In genomic region chr7:28960354-28961046, GRCm38 (mm10) we compare ENCODE assay signal across 8 mouse cellular contexts. TPM values are rescaled to one million over a fixed set of nuclear protein-coding genes. Genes with fewer than 3 reads are reported as not detected.
DNase-seq lines count a peak whose midpoint lies in the region; ATAC-seq and TF ChIP-seq lines count a peak whose summit lies in the region.

No protein-coding gene starts in this region.

- H3K27ac ChIP-seq in lung, embryonic 15.5 days: peak overlapping the region; percentile 84
- peak overlapping the region; percentile 91 for H3K27ac ChIP-seq in forebrain, embryonic 10.5 days
- H3K27ac ChIP-seq in limb, embryonic 10.5 days: peak overlapping the region; percentile 97; the same call in 1 of the 2 replicates
- no peak overlapping the region for H3K27ac ChIP-seq in olfactory bulb, adult 2 months (ENCODE audit: insufficient read depth, low read depth, low read length)

- peak overlapping the region; percentile 78 for H3K4me3 ChIP-seq in lung, embryonic 15.5 days
- peak overlapping the region; percentile 72 for H3K4me3 ChIP-seq in forebrain, embryonic 10.5 days
- peak overlapping the region; percentile 98 for H3K4me3 ChIP-seq in limb, embryonic 10.5 days
- H3K4me3 ChIP-seq in olfactory bulb, adult 2 months (ENCODE audit: insufficient read depth, low read depth, low read length): peak overlapping the region; percentile 37

- no peaks in the 10 kb centered on the region for H3K36me3 ChIP-seq in lung, embryonic 15.5 days
- peaks cover 13% of the 10 kb centered on the region for H3K36me3 ChIP-seq in forebrain, embryonic 10.5 days (replicated peaks)
- H3K36me3 ChIP-seq in limb, embryonic 10.5 days: peaks cover 13% of the 10 kb centered on the region

- no peaks in the 10 kb centered on the region for H3K27me3 ChIP-seq in lung, embryonic 15.5 days
- H3K27me3 ChIP-seq in forebrain, embryonic 10.5 days (ENCODE audit: poor library complexity, severe bottlenecking): no peaks in the 10 kb centered on the region
- no peaks in the 10 kb centered on the region for H3K27me3 ChIP-seq in limb, embryonic 10.5 days (ENCODE audit: low read depth, poor library complexity, severe bottlenecking)

- H3K9ac ChIP-seq in lung, embryonic 15.5 days: peak overlapping the region; percentile 87

- WGBS in lung, embryonic 15.5 days: 15% methylated on average over 9 of the region's 9 CpGs
- WGBS in forebrain, embryonic 10.5 days: 37% methylated on average over 9 of the region's 9 CpGs
- 27% methylated on average over 9 of the region's 9 CpGs for WGBS in limb, embryonic 10.5 days
- WGBS in olfactory bulb, adult 2 months: 24% methylated on average over 9 of the region's 9 CpGs

- peak overlapping the region; percentile 87 for H3K4me2 ChIP-seq in lung, embryonic 15.5 days

- no peak for DNase-seq in lung, postnatal 36 days
- no peak for DNase-seq in forebrain, embryonic 10.5 days (ENCODE audit: extremely low spot score, low spot score)
- no peak for DNase-seq in limb, embryonic 10.5 days (ENCODE audit: low spot score)
- DNase-seq in frontal cortex, postnatal 25 days (ENCODE audit: low spot score in 2 of 2): no peak
- DNase-seq in left cerebral cortex, adult 11 months (ENCODE audit: low spot score): no peak

- peaks cover 65% of the 10 kb centered on the region for H3K4me1 ChIP-seq in lung, embryonic 15.5 days
- H3K4me1 ChIP-seq in forebrain, embryonic 10.5 days: peaks cover 71% of the 10 kb centered on the region
- peaks cover 50% of the 10 kb centered on the region for H3K4me1 ChIP-seq in limb, embryonic 10.5 days
- peaks cover 11% of the 10 kb centered on the region; the same call in 1 of the 2 replicates for H3K4me1 ChIP-seq in olfactory bulb, adult 2 months (ENCODE audit: control insufficient read depth, insufficient read depth, low read length)

- TF ChIP-seq POLR2A in olfactory bulb, adult 2 months (IDR thresholded peaks at IDR 0.05; ENCODE audit: insufficient read depth, low read depth, low read length): no peak

- no peak for TF ChIP-seq CTCF in olfactory bulb, adult 2 months (IDR thresholded peaks at IDR 0.05; ENCODE audit: insufficient read depth, low read depth, low read length)

- no peak for ATAC-seq in lung, embryonic 15.5 days (ENCODE audit: borderline replicate concordance, extremely low read depth, low FRiP score, low TSS enrichment)
- ATAC-seq in megakaryocyte-erythroid progenitor cell, adult 5-6 weeks (replicated peaks; ENCODE audit: low FRiP score, low TSS enrichment, poor library complexity, severe bottlenecking): no peak

- no peaks in the 10 kb centered on the region for H3K9me3 ChIP-seq in lung, embryonic 15.5 days
- no peaks in the 10 kb centered on the region for H3K9me3 ChIP-seq in forebrain, embryonic 10.5 days
- H3K9me3 ChIP-seq in limb, embryonic 10.5 days (replicated peaks): no peaks in the 10 kb centered on the region

RNA-seq across cellular contexts. Expression of gene Actn4, which starts 1.6 kb away (rescaled TPM):
- 287 and 302 TPM in 2 replicates for polyA plus RNA-seq in lung, embryonic 15.5 days (2015; fragmentation: Nextera tagmentation; extraction: Ambion mirVana)
- polyA plus RNA-seq in forebrain, embryonic 10.5 days (2016; fragmentation: Nextera tagmentation; extraction: Ambion mirVana): 235 and 255 TPM in 2 replicates
- 253 and 285 TPM in 2 replicates for polyA plus RNA-seq in limb, embryonic 10.5 days (2016; fragmentation: Nextera tagmentation; extraction: Ambion mirVana)
- polyA plus RNA-seq in olfactory bulb, adult 2 months (2012; ENCODE audit: insufficient read depth, insufficient read length, low replicate concordance, missing spikeins): 498 TPM in 1 of 2 replicates, not detected in the other
- 93.1 and 106 TPM in 2 replicates for total RNA-seq in megakaryocyte-erythroid progenitor cell, adult 5-6 weeks (2014; fragmentation: Nextera tagmentation)
- total RNA-seq in megakaryocyte-erythroid progenitor cell, adult 5-6 weeks (2017): 41.1 and 51.7 TPM in 2 replicates

RNA-seq across cellular contexts. Expression of gene Eif3k, which starts 21.2 kb away (rescaled TPM):
- polyA plus RNA-seq in lung, embryonic 15.5 days (2015; fragmentation: Nextera tagmentation; extraction: Ambion mirVana): 360 and 364 TPM in 2 replicates
- 415 and 425 TPM in 2 replicates for polyA plus RNA-seq in forebrain, embryonic 10.5 days (2016; fragmentation: Nextera tagmentation; extraction: Ambion mirVana)
- 446 and 467 TPM in 2 replicates for polyA plus RNA-seq in limb, embryonic 10.5 days (2016; fragmentation: Nextera tagmentation; extraction: Ambion mirVana)
- polyA plus RNA-seq in olfactory bulb, adult 2 months (2012; ENCODE audit: insufficient read depth, insufficient read length, low replicate concordance, missing spikeins): not detected in 2 replicates
- 499 and 586 TPM in 2 replicates for total RNA-seq in megakaryocyte-erythroid progenitor cell, adult 5-6 weeks (2014; fragmentation: Nextera tagmentation)
- 360 and 454 TPM in 2 replicates for total RNA-seq in megakaryocyte-erythroid progenitor cell, adult 5-6 weeks (2017)

RNA-seq across cellular contexts. Expression of gene Map4k1, which starts 21.4 kb away (rescaled TPM):
- polyA plus RNA-seq in lung, embryonic 15.5 days (2015; fragmentation: Nextera tagmentation; extraction: Ambion mirVana): 7.4 and 9.8 TPM in 2 replicates
- polyA plus RNA-seq in forebrain, embryonic 10.5 days (2016; fragmentation: Nextera tagmentation; extraction: Ambion mirVana): 10.2 and 13.4 TPM in 2 replicates
- 18.9 and 19.4 TPM in 2 replicates for polyA plus RNA-seq in limb, embryonic 10.5 days (2016; fragmentation: Nextera tagmentation; extraction: Ambion mirVana)
- not detected in 2 replicates for polyA plus RNA-seq in olfactory bulb, adult 2 months (2012; ENCODE audit: insufficient read depth, insufficient read length, low replicate concordance, missing spikeins)
- 64.1 and 76.8 TPM in 2 replicates for total RNA-seq in megakaryocyte-erythroid progenitor cell, adult 5-6 weeks (2014; fragmentation: Nextera tagmentation)
- total RNA-seq in megakaryocyte-erythroid progenitor cell, adult 5-6 weeks (2017): 42.6 and 47.9 TPM in 2 replicates

Comparison
In these comparisons a context has a peak if more than half of its experiments do, and no peak if none do; other contexts are left out.
1. H3K4me3 ChIP-seq: peak in every context shown above with its lines; median percentile 98 in limb, embryonic 10.5 days; 78 in lung, embryonic 15.5 days; 72 in forebrain, embryonic 10.5 days; 37 in olfactory bulb, adult 2 months.
2. RNA of gene Eif3k, which starts 21.2 kb away (polyA plus RNA-seq): 446 to 467 TPM in limb, embryonic 10.5 days, 415 to 425 TPM in forebrain, embryonic 10.5 days and 360 to 364 TPM in lung, embryonic 15.5 days; not detected in olfactory bulb, adult 2 months; every median in the first group is over 100 times any median in the second.